Mouse (Mus musculus) gastrocnemius, adult 18-20 months (tissue): Measurements from ENCODE around the gene Armt1. TPM values are rescaled to one million over a fixed set of nuclear protein-coding genes. Genes with fewer than 3 reads are reported as not detected.
A peak's percentile ranks its signal among the peaks of the same experiment; 100 is the strongest.
"Not testable (repeated sequence)": the region's sequence is repeated elsewhere in the genome, so short reads cannot be mapped to it uniquely, and the experiment has no call there.

Experiments used
- DNase-seq: peaks from one replicate; pipeline ENCODE4 v3.0.0; 2021; ENCODE audit warnings: low spot score
- total RNA-seq, 2 experiments: library from RNA; stranded (reverse); gene quantifications; 2 replicates each; pipeline ENCODE4 v1.2.3; 2021

The Armt1 gene
- total RNA-seq, 2 experiments from 2014 or later: 15.2 to 16.1 TPM

DNA sequence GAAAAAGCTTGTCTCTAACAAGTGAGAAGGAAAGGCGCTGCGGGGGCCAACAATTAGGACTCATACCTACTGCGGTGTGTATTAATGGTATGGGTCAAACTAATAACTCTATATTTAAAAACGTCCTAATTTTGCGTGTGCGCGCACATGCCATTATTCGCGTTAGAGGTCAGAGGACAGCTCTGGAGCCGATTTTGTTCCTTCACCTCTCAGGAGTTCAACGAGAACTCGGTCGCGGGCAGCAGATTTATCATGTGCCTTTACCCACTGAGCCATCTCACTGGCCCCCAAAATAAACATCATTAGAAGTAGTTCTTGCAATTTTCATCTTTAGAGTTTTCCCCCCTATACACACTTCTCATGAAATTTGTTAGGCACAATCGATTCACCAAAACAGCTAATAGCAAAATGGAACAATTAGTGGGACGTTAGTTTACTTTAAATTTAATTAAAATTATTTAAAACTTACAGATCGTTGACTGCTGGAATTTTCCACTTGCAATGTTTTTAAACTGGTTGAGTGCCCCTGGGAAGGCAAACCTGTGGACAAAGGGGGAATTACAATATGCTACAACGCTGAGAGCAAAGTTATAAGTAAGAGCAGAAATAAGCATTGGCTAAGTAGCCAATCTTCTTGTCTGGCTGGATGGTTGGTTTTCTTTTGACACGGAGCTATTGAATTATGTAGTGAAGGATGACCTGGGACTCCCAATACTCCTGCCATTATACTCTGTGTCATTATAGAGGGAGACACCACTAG, 909 bp downstream of the Armt1 start:
- DNase-seq: peak; percentile 10

GRCm38 (mm10) chr10:4433871-4434270, 1.6 kb downstream of the Armt1 start:
- DNase-seq: not testable (repeated sequence)

DNA sequence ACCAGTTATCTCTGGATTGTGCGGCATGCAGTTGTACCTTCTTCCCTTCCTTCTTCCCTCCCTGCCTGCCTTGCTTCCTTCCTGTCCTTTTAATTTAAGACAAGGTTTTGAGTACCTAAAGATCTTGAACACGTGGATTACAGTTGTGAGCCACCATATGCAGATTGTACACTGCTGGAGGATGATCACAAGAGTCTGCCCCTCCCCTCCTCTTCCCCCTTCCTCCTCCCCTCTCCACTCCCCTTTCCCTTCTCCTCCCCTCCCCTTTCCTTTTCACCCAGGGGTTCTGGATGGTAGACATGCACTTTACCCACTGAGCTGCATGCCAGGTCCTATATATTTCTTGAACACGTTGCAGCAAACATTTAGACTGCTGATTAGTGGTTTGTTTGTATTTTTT, 3.1 kb downstream of the Armt1 start:
- no peak for DNase-seq

- DNase-seq: no peak
These were observed 24.1 kb downstream of the Armt1 start for GRCm38 (mm10) chr10:4456409-4456808.

DNA sequence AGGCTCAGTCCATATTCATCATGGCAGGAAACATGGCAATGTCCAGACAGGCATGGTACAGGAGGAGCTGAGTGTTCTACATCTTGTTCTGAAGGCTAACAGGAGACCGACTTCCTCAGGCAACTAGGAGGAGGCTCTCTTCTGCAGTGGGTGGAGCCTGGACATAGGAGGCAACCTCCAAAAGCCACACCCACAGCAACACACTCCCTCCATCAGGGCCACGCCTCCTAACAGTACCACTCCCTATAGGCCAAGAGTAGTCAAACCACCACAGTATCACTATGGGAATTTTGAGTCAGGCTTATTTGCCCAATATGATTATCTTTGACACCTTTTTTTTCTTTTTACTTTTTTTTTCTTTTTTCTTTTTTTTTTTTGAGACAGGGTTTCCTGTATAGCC, 27.9 kb downstream of the Armt1 start:
- no peak for DNase-seq

DNA sequence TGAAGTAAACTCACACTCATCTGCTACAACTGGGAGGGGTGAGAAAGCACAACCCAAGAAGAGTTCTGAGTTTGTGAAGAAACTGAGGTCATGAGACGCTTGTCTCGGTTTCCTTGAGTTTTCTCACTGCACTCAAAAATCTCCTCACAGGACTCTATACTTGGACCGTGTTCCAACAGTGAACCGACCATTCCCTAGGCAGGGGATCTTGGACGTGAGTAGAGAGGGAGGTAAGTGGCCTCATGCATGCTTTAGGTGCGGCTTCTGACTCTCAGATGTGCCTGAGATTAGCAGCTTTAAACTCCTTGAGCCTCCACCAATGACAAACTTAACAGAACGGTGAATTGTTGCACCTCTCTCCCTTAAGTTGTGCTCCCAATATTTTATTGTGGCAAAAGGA, 33.5 kb downstream of the Armt1 start:
- no peak for DNase-seq

- no peak for DNase-seq
These were observed 37.1 kb downstream of the Armt1 start for GRCm38 (mm10) chr10:4469406-4469805.

DNA sequence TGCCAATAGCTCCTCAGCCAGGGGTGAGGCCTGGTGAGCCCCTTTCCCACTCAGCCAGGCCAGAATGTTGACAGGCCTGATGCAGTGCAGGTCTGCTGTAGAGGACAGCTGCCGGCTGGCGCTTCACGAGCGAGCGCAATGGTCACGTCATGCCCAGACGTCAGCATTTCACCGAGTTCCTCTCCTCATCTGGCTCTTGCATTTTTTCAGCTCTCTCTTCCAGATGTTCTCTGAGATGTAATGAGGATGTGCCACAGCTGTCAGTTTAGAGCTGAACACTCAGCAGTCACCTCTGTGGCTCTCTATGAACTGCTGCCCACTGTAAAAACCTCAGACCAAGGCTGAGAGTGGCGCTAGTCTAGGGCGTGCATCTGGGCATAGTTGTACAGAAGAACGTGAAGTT, 41.3 kb downstream of the Armt1 start:
- no peak for DNase-seq

DNA sequence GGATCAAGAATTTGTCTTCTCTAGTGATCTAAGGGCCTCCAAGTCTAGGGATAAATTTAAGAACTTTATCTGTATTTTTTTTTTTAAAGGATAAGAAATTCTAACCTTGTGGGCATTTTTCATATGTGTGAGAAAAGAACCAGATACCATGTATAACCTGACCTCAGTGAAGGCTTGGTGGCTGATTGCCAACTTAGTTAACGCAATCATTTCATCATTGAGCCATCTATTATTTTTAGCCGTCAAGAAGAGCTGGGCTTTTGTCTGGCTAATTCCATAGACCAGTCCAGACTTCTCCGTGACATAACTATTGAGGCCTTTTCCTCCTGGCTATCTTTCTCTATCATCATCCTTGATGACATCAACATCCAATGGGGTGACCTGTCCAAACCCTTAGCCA, 43.2 kb downstream of the Armt1 start:
- DNase-seq: no peak

DNA sequence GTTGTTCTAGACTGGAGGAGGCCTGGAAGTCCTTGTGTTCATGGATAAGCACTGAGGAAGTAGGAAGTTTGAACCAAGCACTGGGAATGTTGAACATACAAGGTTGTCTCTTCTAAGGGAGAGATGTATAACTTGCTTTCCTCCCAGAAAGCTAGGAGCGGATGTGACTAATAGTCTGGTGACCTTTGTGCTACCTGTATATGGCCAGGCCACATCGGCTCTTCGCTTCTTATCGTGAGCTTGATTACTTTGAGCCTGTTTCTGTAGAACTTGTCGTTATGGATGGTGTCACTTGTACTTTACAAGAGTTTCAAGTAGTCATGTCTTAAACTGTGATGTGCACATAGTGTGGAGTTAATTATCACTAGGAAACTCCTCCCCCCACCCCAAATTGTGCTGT, 44.3 kb downstream of the Armt1 start:
- no peak for DNase-seq

GRCm38 (mm10) chr10:4480929-4481328, 48.7 kb downstream of the Armt1 start:
- no peak for DNase-seq

DNA sequence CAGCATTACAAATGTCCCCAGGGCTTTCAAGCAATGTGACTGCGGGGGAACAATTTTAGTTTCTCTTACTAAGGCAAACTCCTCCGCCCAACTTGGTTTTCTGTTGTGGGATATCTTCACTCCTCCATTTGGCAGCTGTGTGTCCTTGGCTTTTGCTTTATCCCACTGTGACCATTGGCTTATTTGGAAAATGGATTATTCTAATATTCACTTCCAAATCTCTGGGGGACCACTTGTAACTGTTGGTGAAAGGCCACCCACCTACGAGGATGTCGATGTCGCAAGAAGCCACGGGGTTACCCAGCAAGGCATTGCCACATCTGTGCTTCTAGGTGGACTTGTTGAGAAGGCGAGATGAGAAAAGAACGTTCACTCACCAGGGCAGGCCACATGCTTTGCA, 49.4 kb downstream of the Armt1 start:
- DNase-seq: peak; percentile 58

DNA sequence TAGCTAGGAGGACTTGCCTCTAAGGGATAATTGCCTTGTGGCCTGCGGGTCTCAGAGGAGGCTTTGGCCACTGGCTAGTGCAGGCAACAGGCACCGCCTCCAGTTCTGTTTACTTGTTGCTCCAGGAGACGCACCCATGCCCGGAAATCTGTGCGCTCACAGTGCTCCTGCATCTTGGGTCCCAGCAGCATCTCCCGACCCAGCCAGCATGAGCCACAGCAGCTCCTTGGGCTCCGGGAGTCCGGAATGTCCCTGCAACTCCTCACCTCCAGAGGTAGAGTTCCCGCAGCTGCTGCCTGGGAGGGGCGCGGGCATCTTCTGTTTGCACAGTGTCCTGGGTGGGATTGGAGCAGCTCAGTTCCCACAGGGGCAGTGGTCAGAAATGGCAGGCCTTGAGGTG, 50.1 kb downstream of the Armt1 start, which contains the start of gene Ccdc170:
Ccdc170 (plus strand) TSS at position 148 of the 400 bp plus-strand sequence.
- peak; percentile 38 for DNase-seq

GRCm38 (mm10) chr10:4483848-4484247, 51.6 kb downstream of the Armt1 start:
- DNase-seq: no peak

DNA sequence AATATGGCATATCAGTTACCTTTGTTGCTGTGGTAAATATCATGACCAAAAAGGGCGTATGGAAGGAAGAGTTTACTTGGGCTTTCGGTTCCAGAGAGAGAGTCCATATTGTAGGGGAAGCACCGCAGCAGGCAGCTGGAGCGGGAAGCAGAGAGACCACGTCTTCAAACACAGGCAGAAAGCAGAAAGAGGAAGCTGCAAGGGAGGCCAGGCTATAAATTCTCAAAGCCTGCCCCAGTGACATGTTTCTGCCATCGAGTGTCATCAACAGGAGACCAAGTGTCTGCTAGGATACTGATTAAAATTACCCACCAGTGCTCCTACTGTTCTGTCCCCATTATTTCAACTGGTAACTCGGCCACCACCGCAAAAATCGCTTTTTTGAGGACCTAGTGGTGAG, 52.7 kb downstream of the Armt1 start:
- DNase-seq: no peak

DNA sequence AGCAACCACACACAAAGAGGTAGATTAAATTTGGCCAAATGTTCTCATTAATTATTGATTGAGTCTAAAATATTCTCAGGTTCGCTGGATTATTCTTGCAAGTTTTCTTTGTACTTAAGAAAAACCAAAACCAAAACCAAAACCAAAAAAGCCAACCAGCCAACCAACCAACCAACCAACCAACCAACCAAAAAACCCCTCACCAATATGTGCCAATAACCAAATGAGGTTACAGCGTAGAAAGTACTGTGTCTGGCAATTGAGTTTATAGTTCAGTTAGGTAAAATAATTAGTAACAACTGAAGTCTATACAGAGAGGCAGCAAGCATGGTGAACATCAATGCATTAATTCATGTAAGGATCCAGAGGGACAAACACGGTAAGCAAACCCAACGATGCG, 57.6 kb downstream of the Armt1 start:
- DNase-seq: no peak

GRCm38 (mm10) chr10:4491281-4491680, 59.0 kb downstream of the Armt1 start:
- no peak for DNase-seq

DNA sequence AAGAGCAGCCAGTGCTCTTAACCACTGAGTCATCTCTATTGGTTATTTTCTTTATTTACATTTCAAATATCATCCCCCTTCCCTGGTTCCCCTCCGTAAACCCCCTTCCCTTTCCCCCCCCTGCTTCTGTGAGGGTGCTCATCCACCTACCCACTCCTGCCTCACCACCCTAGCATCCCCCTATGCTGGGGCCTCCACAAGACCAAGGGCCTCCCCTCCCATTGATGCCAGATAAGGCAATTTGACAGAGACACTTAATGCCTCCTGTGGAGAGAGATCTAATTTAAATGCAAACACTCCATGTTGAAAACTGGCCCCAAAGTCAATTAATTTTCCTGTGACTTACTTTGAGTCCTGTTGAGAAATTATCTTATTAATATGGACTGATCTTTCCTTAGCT, 59.8 kb downstream of the Armt1 start:
- DNase-seq: no peak

DNA sequence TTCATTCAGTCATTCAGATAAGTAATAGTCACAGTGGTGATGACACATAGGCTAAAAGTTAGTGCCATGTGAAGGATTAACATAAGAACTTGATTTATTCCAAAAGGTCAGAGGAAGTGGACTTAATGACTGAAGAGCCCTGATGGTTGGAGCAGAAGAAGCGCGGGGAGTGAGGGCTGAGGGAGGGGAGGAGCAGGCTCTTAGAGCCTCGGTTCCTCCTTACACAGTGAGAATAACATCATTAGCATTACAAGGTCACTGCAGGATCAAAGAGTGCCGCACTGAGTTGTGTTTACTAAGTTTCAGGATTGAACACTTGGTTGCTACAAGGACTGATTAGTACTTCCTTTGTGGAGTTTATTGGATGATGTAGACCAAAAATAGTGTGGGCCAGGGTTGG, 60.6 kb downstream of the Armt1 start:
- DNase-seq: no peak

GRCm38 (mm10) chr10:4503251-4503650, 71.0 kb downstream of the Armt1 start:
- no peak for DNase-seq
